Mouse (Mus musculus): ENCODE results near the gene Papola. TPM values are rescaled to one million over a fixed set of nuclear protein-coding genes. Genes with fewer than 3 reads are reported as not detected.

The Papola gene
- polyA plus RNA-seq, 1 experiment from 2014 or later = 326 TPM

GRCm38 (mm10) chr12:105761629-105762028 lies 22.9 kb upstream of the Papola start:
- no peaks in the 10 kb centered on the region for H3K36me3 ChIP-seq (replicated peaks)
- 84% methylated on average over 3 of the region's 3 CpGs for WGBS

GRCm38 (mm10) chr12:105769700-105770099 lies 14.8 kb upstream of the Papola start:
- H3K9me3 ChIP-seq = no peaks in the 10 kb centered on the region
- no peak overlapping the region for H3K4me3 ChIP-seq (replicated peaks)
- H3K27me3 ChIP-seq = 0 out of 2 replicates have a peak, but pooled peaks cover 3% of the 10 kb centered on the region
- H3K27ac ChIP-seq = no peak overlapping the region
- H3K4me1 ChIP-seq = no peaks in the 10 kb centered on the region
- ATAC-seq (ENCODE audit: low FRiP score) = no peak
- no peaks in the 10 kb centered on the region for H3K36me3 ChIP-seq (replicated peaks)
- H3K9ac ChIP-seq = no peak overlapping the region
- no peak overlapping the region for H3K4me2 ChIP-seq
- WGBS = 77% methylated on average over 10 of the region's 10 CpGs

More at GRCm38 (mm10) chr12:105761629-105762028, 22.9 kb upstream of the Papola start:
- H3K4me3 ChIP-seq (replicated peaks) = no peak overlapping the region
- 0 out of 2 replicates have a peak, but pooled peaks cover 4% of the 10 kb centered on the region for H3K4me1 ChIP-seq
- 0 out of 2 replicates have a peak, but pooled peaks cover 3% of the 10 kb centered on the region for H3K27me3 ChIP-seq
- no peak overlapping the region for H3K27ac ChIP-seq
- no peak overlapping the region for H3K4me2 ChIP-seq
- H3K9me3 ChIP-seq = no peaks in the 10 kb centered on the region
- no peak overlapping the region for H3K9ac ChIP-seq
- no peak for ATAC-seq (ENCODE audit: low FRiP score)

GRCm38 (mm10) chr12:105774871-105775270 lies 9.6 kb upstream of the Papola start:
- Histone ChIP-seq H3K27ac (no peak overlapping the region), H3K27me3 (no peaks in the 10 kb centered on the region), H3K36me3 (replicated peaks) (no peaks in the 10 kb centered on the region), H3K4me2 (no peak overlapping the region), H3K4me1 (no peaks in the 10 kb centered on the region), H3K4me3 (replicated peaks) (no peak overlapping the region), H3K9me3 (no peaks in the 10 kb centered on the region), H3K9ac (no peak overlapping the region)
- no peak for ATAC-seq (ENCODE audit: low FRiP score)
- WGBS = 87% methylated on average over 7 of the region's 7 CpGs

- H3K36me3 ChIP-seq (replicated peaks) = no peaks in the 10 kb centered on the region
- H3K9ac ChIP-seq = no peak overlapping the region
- WGBS = 90% methylated on average over 4 of the region's 4 CpGs
- no peak for ATAC-seq (ENCODE audit: low FRiP score)
- H3K27ac ChIP-seq = no peak overlapping the region
- H3K9me3 ChIP-seq = no peaks in the 10 kb centered on the region
- no peak overlapping the region for H3K4me3 ChIP-seq (replicated peaks)
- no peak overlapping the region for H3K4me2 ChIP-seq
- H3K4me1 ChIP-seq = no peaks in the 10 kb centered on the region
- H3K27me3 ChIP-seq = no peaks in the 10 kb centered on the region
Observed at GRCm38 (mm10) chr12:105777651-105778050, 6.8 kb upstream of the Papola start.

GRCm38 (mm10) chr12:105785000-105785774 lies 693 bp downstream of the Papola start:
- peak; percentile 69; the same call in 1 of the 2 replicates for ATAC-seq (ENCODE audit: low FRiP score)
- Histone ChIP-seq H3K4me3 (replicated peaks) (peak overlapping the region; percentile 96), H3K27ac (peak overlapping the region; percentile 96), H3K9me3 (no peaks in the 10 kb centered on the region), H3K9ac (peak overlapping the region; percentile 89), H3K4me1 (peaks cover 22% of the 10 kb centered on the region), H3K36me3 (replicated peaks) (peaks cover 3% of the 10 kb centered on the region), H3K27me3 (no peaks in the 10 kb centered on the region), H3K4me2 (peak overlapping the region; percentile 87)
- under 1% methylated on average over 53 of the region's 53 CpGs for WGBS

GRCm38 (mm10) chr12:105786113-105786512 lies 1.6 kb downstream of the Papola start:
- Histone ChIP-seq H3K36me3 (replicated peaks) (peaks cover 3% of the 10 kb centered on the region), H3K4me2 (peak overlapping the region; percentile 87), H3K9me3 (no peaks in the 10 kb centered on the region), H3K27ac (no peak overlapping the region), H3K4me3 (replicated peaks) (peak overlapping the region; percentile 96), H3K27me3 (no peaks in the 10 kb centered on the region), H3K9ac (peak overlapping the region; percentile 89; the same call in 1 of the 2 replicates), H3K4me1 (peaks cover 22% of the 10 kb centered on the region)
- 56% methylated on average over 1 of the region's 1 CpGs for WGBS
- no peak for ATAC-seq (ENCODE audit: low FRiP score)

GRCm38 (mm10) chr12:105787626-105788025 lies 3.1 kb downstream of the Papola start:
- WGBS = 93% methylated on average over 2 of the region's 2 CpGs
- ATAC-seq (ENCODE audit: low FRiP score) = no peak
- H3K4me1 ChIP-seq = peaks cover 22% of the 10 kb centered on the region
- no peak overlapping the region for H3K27ac ChIP-seq
- no peak overlapping the region for H3K9ac ChIP-seq
- no peak overlapping the region for H3K4me2 ChIP-seq
- peaks cover 3% of the 10 kb centered on the region for H3K36me3 ChIP-seq (replicated peaks)
- H3K4me3 ChIP-seq (replicated peaks) = no peak overlapping the region
- H3K9me3 ChIP-seq = no peaks in the 10 kb centered on the region
- no peaks in the 10 kb centered on the region for H3K27me3 ChIP-seq

- H3K36me3 ChIP-seq (replicated peaks) = peaks cover 5% of the 10 kb centered on the region
- H3K4me1 ChIP-seq = peaks cover 16% of the 10 kb centered on the region
- 99% methylated on average over 6 of the region's 6 CpGs for WGBS
Observed at GRCm38 (mm10) chr12:105789885-105790284, 5.4 kb downstream of the Papola start.

GRCm38 (mm10) chr12:105794896-105795295 lies 10.4 kb downstream of the Papola start:
- H3K36me3 ChIP-seq (replicated peaks) = peaks cover 11% of the 10 kb centered on the region
- no peak overlapping the region for H3K27ac ChIP-seq
- no peaks in the 10 kb centered on the region for H3K27me3 ChIP-seq
- no peaks in the 10 kb centered on the region for H3K4me1 ChIP-seq
- no peak for ATAC-seq (ENCODE audit: low FRiP score)
- H3K4me2 ChIP-seq = no peak overlapping the region
- WGBS = 94% methylated on average over 2 of the region's 2 CpGs
- no peak overlapping the region for H3K4me3 ChIP-seq (replicated peaks)
- H3K9ac ChIP-seq = no peak overlapping the region
- no peaks in the 10 kb centered on the region for H3K9me3 ChIP-seq

More at GRCm38 (mm10) chr12:105789885-105790284, 5.4 kb downstream of the Papola start:
- ATAC-seq (ENCODE audit: low FRiP score) = no peak
- Histone ChIP-seq H3K9ac (no peak overlapping the region), H3K27ac (no peak overlapping the region), H3K27me3 (no peaks in the 10 kb centered on the region), H3K4me3 (replicated peaks) (no peak overlapping the region), H3K4me2 (no peak overlapping the region), H3K9me3 (no peaks in the 10 kb centered on the region)

- Histone ChIP-seq H3K9me3 (no peaks in the 10 kb centered on the region), H3K4me2 (no peak overlapping the region), H3K9ac (no peak overlapping the region), H3K4me1 (no peaks in the 10 kb centered on the region), H3K36me3 (replicated peaks) (peaks cover 34% of the 10 kb centered on the region), H3K27ac (no peak overlapping the region), H3K4me3 (replicated peaks) (no peak overlapping the region), H3K27me3 (no peaks in the 10 kb centered on the region)
- no peak for ATAC-seq (ENCODE audit: low FRiP score)
Observed at GRCm38 (mm10) chr12:105798001-105798400, 13.5 kb downstream of the Papola start.

- H3K9ac ChIP-seq = no peak overlapping the region
- no peaks in the 10 kb centered on the region for H3K9me3 ChIP-seq
- no peak for ATAC-seq (ENCODE audit: low FRiP score)
- peaks cover 60% of the 10 kb centered on the region for H3K36me3 ChIP-seq (replicated peaks)
- H3K27me3 ChIP-seq = no peaks in the 10 kb centered on the region
- 94% methylated on average over 3 of the region's 3 CpGs for WGBS
- H3K4me3 ChIP-seq (replicated peaks) = no peak overlapping the region
- H3K4me2 ChIP-seq = no peak overlapping the region
- no peaks in the 10 kb centered on the region for H3K4me1 ChIP-seq
- H3K27ac ChIP-seq = no peak overlapping the region
Observed at GRCm38 (mm10) chr12:105805790-105806189, 21.3 kb downstream of the Papola start.

GRCm38 (mm10) chr12:105806205-105806604 lies 21.7 kb downstream of the Papola start:
- H3K4me3 ChIP-seq (replicated peaks) = no peak overlapping the region
- H3K27ac ChIP-seq = no peak overlapping the region
- H3K4me2 ChIP-seq = no peak overlapping the region
- peaks cover 59% of the 10 kb centered on the region for H3K36me3 ChIP-seq (replicated peaks)
- H3K9ac ChIP-seq = no peak overlapping the region
- no peak for ATAC-seq (ENCODE audit: low FRiP score)
- no peaks in the 10 kb centered on the region for H3K4me1 ChIP-seq
- H3K9me3 ChIP-seq = no peaks in the 10 kb centered on the region
- H3K27me3 ChIP-seq = no peaks in the 10 kb centered on the region
- WGBS = 96% methylated on average over 3 of the region's 3 CpGs

GRCm38 (mm10) chr12:105807416-105807815 lies 22.9 kb downstream of the Papola start:
- Histone ChIP-seq H3K9ac (no peak overlapping the region), H3K27ac (no peak overlapping the region), H3K27me3 (no peaks in the 10 kb centered on the region), H3K4me1 (no peaks in the 10 kb centered on the region), H3K4me3 (replicated peaks) (no peak overlapping the region), H3K4me2 (no peak overlapping the region), H3K9me3 (no peaks in the 10 kb centered on the region), H3K36me3 (replicated peaks) (peaks cover 63% of the 10 kb centered on the region)
- WGBS = 95% methylated on average over 7 of the region's 7 CpGs
- ATAC-seq (ENCODE audit: low FRiP score) = no peak

All from forebrain, embryonic 12.5 days (tissue).